Mouse (Mus musculus) E14TG2a.4 (cell line): ENCODE results near the gene Ttll11.

Experiments
- CTCF ChIP-seq: conservative IDR thresholded peaks from 2 replicates; pipeline ENCODE4 v1.5.1; 2014; ENCODE audit warnings: low read length
- NANOG ChIP-seq: IDR thresholded peaks from 2 replicates; pipeline ENCODE4 v1.6.1; 2014; ENCODE audit warnings: borderline replicate concordance, low read length, mixed read lengths
- POU5F1 ChIP-seq: IDR thresholded peaks from 2 replicates; pipeline ENCODE4 v1.6.1; 2014; ENCODE audit warnings: low read length, borderline replicate concordance

GRCm38 (mm10) chr2:35718003-35718500 lies 261.7 kb downstream of the Ttll11 start:
- TF ChIP-seq CTCF (no peak), POU5F1 (no peak), NANOG (no peak)
